Mouse (Mus musculus): ENCODE measurements around the gene Scn2b.

Scn2b gene

GRCm38 (mm10) chr9:45173475-45173874 is 55.9 kb downstream of the Scn2b start:
- no peak for DNase-seq (ENCODE audit: low spot score in 2 of 2)

GRCm38 (mm10) chr9:45179282-45179681 is 61.7 kb downstream of the Scn2b start:
- no peak for DNase-seq (ENCODE audit: low spot score in 2 of 2)
